Mouse (Mus musculus) fat pad, adult 2 months (tissue): ENCODE measurements around the gene Bpgm.

Experiments used
- DNase-seq: peaks from one replicate; pipeline ENCODE4 v3.0.0-alpha.2; 2011; ENCODE audit warnings: low read depth, low spot score; ENCODE audit errors: extremely low read depth

Gene Bpgm

GRCm38 (mm10) chr6:34475974-34476794 is at the start of gene Bpgm:
TSS of gene Bpgm (plus strand) at chr6:34476207.
- DNase-seq: peak; percentile 77

- no peak for DNase-seq
These were observed 37.0 kb upstream of the Bpgm start for GRCm38 (mm10) chr6:34439006-34439405.

- peak; percentile 19 for DNase-seq
These were observed 34.3 kb upstream of the Bpgm start for GRCm38 (mm10) chr6:34441556-34442257.

GRCm38 (mm10) chr6:34443791-34444190 is 32.2 kb upstream of the Bpgm start:
- DNase-seq: peak; percentile 5

GRCm38 (mm10) chr6:34447961-34448360 is 28.0 kb upstream of the Bpgm start:
- no peak for DNase-seq

- no peak for DNase-seq
These were observed 27.3 kb upstream of the Bpgm start for GRCm38 (mm10) chr6:34448696-34449095.

GRCm38 (mm10) chr6:34452963-34453770 is 22.8 kb upstream of the Bpgm start:
- no peak for DNase-seq

GRCm38 (mm10) chr6:34459456-34459855 is 16.6 kb upstream of the Bpgm start:
- no peak for DNase-seq

GRCm38 (mm10) chr6:34460651-34461050 is 15.4 kb upstream of the Bpgm start:
- no peak for DNase-seq

GRCm38 (mm10) chr6:34463582-34463981 is 12.4 kb upstream of the Bpgm start:
- no peak for DNase-seq

- no peak for DNase-seq
These were observed 4.4 kb upstream of the Bpgm start for GRCm38 (mm10) chr6:34471434-34472110.

GRCm38 (mm10) chr6:34473346-34473745 is 2.7 kb upstream of the Bpgm start:
- no peak for DNase-seq

- DNase-seq: no peak
These were observed 2.0 kb upstream of the Bpgm start for GRCm38 (mm10) chr6:34474031-34474430.

- no peak for DNase-seq
These were observed 616 bp upstream of the Bpgm start for GRCm38 (mm10) chr6:34475391-34475790.

GRCm38 (mm10) chr6:34478036-34478435 is 2.0 kb downstream of the Bpgm start:
- DNase-seq: peak; percentile 89

GRCm38 (mm10) chr6:34478677-34479360 is 2.8 kb downstream of the Bpgm start:
- no peak for DNase-seq

- no peak for DNase-seq
These were observed 3.5 kb downstream of the Bpgm start for GRCm38 (mm10) chr6:34479531-34479930.

- DNase-seq: no peak
These were observed 4.7 kb downstream of the Bpgm start for GRCm38 (mm10) chr6:34480749-34481148.

GRCm38 (mm10) chr6:34481349-34481748 is 5.3 kb downstream of the Bpgm start:
- no peak for DNase-seq

- no peak for DNase-seq
These were observed 6.8 kb downstream of the Bpgm start for GRCm38 (mm10) chr6:34482842-34483241.
